Mouse (Mus musculus) cerebellum, adult 11-12 months (tissue): ENCODE results near the gene AI467606.

Experiments
- DNase-seq: peaks from one replicate; pipeline ENCODE4 v3.0.0; 2022

Gene AI467606

DNA sequence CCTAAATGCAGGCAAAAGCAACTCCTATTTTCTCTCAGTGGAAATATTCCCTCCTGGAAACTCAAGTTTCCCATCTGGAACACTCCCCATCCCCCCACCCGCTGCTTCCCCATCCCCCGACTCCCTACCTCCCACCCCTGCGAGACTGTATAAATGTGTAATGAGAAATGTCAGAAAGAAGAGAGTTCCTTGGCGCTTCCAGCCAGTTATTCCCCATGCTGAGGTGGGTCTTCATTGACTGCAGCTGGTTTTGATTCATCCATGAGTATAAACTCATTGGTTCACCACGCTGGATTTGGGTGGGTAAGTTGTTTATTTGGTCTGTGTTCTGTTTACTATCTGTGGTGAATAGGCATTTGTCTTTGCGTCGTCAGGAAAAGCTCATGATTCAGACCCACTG, 5.3 kb downstream of the AI467606 start:
- no peak for DNase-seq

DNA sequence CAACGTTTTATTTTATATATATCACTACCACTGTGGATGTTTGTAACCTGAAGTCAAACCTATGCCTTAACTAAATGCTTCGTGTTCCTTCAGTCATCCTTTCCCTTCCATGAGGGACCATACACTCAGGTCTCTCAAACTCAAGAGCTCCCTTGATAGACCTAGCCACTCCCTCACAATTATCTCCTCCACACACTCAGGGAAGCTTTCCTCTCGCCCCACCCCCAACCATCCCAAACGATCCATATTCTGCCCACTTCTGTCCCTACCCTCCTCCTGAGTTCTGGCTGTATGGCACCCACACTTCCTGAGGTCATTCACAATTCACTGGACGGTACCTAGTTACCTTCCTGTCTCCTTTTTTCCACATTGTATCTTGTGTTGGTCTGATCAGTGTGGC, 7.4 kb downstream of the AI467606 start:
- no peak for DNase-seq

GRCm38 (mm10) chr7:127098950-127099349, 7.8 kb downstream of the AI467606 start:
- no peak for DNase-seq

DNA sequence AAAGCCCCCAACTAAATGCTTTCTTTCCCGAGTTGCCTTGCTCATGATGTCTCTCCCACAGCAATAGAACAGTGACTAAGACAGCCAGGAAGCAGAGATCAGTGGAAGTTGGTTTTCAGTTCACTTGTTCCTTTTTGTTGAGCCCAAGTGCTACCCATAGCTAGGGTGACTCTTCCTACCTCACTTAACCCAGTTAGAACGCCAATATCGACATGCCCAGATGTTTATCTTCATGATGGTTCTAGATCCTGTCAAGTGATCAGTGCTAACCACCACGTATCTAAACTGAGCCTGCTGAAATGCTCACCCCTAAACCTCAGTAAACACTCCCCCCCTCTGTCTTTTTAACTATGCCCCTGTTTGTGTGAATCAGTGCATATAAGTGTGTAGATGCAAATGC, 8.4 kb downstream of the AI467606 start:
- no peak for DNase-seq

DNA sequence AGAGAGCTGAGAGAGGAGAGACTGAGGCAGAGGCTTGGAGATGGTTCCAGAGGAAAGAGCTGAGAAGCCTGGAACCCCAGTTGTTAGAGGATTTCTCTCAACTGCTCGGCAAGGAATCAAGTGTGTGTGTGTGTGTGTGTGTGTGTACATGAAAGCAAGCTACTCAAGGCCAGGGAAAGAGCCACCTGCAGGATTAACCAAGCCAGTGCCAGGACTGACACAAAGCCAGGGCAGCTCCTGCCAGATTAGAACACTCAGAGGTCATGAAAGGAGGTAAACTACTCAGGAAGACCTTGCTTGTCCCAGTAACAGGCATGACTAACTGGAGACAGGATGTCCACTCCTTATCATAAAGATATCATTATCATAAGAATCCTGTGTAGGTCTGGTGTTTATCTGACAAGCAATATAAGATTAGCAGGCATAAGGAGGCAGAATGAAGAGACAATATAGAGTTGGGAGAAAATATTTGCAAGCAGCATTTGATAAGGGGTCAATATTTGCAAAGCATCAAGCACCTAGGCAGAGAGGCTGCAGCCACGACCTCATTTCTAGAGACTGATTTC, 10.4 kb downstream of the AI467606 start:
- DNase-seq = no peak

DNA sequence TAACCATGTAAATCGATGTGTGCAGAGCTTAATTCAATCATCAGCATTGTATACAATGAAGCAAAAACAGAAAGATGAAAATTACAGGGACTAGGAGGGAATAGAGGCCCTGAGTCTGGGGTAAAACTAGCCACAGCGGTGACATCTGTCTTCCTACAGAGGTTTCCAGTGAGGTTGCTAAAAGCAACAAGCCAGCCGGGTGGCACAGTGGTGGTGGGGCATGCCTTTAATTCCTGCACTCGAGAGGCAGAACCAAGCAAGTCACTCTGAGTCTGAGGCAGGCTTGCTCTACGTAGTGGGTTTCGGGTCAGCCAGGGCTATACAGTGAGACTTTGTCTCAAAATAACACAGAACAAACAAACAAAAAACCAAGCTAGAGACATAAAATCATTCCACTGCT, 11.0 kb downstream of the AI467606 start:
- no peak for DNase-seq

- DNase-seq = no peak
Measured at GRCm38 (mm10) chr7:127103960-127104359, 12.8 kb downstream of the AI467606 start.

- DNase-seq = peak; percentile 90
Measured at GRCm38 (mm10) chr7:127104560-127105332, 13.6 kb downstream of the AI467606 start.

DNA sequence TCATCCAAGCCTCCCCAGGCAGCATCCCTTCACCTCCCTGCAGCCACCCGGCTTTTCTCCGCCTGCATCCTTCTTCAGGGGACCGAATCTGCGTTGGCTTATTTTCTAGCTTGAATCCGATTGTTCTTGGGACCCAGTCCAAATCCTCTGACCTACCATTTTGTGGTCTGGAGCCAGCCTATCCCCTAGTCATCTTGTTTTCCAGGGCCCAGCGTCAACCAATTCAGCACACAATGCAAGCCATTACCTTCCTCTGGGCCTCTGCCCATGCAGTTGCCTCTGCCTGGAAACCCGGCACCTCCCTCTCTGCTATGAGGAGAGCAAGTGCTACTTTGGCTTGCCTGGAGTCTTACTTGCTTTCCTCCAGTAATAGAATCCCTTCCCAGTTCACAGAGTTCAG, 14.4 kb downstream of the AI467606 start:
- DNase-seq = peak; percentile 25

GRCm38 (mm10) chr7:127110239-127111007, 19.3 kb downstream of the AI467606 start:
- DNase-seq = peak; percentile 82

DNA sequence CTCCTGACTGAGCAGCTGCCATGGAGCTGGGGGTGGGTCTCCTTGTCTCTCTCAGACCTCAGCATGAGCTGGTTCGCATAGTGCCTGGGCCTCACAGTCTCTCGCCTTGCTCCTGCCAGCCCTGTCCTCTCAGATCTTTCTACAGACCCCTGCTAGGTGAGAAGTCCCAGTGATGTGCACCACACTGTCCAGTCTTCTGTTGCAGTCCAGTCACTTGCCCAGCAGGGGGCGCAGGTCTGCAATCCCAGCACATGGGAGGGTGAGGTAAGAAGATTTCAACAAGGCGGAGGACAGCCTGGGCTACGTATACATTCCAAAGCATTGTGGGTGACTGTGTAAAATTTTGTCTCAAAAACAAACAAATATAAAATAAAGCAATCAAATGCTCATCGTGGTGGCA, 20.3 kb downstream of the AI467606 start:
- peak; percentile 44 for DNase-seq

DNA sequence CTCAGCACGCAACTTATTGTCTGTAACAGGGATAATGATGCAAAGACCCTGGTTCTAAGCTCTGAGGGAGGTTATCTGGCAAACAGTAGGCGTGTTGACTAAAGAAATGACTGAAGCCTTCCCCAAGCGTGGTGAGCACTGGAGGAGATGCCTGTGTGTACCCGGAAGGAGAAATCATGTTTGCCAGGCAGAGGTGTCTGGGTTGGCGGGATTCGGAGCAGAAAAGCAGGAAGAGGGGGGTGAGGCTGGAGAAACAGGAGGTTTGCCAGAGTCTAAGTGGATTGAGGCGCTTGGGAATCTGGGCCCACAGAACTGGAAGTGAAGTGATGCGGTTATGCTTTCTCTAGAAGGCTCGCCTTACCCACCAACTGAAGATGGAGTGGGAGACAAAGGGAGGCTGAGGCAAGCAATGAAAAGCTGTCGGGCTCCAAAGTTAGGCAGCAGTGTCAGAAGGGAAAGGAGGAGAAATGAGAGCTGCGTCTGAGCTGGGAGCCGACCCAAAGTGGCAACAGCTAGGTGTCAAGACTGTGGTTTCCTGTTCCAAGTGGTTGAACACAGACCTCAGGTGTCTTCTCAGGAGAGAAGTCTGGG, 21.2 kb downstream of the AI467606 start:
- DNase-seq = no peak

DNA sequence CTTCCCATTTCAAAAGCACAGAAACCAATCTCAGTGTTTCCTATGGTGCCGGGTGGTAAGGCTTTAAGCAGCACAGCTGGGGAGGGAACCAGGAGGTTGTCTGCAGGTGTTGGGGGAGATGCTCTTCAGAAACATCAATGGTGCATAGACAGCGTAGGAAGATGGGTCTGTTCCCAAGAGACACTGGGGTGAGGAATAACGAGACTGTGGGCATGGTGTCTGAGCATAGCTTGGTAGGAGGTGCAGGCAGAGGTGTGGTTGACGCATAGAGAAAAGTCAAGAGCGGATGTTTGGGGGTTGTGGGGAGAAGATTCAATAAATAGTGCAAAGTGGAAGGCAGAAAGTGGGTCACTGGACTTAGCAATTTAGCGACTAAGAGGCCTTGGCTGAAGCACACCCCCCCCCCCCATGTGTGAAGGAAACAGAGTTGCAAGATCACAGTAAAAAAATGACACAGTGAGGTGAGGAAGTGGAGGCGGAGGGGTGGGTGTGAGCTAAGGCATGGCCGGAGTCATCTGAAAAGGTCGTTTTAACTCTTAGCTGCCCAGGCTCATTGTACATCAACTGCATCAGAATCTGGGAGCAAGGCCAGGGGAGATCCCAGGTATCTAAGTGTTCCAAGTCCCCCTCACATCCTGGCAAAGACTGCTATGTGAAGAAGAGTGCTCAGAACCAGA, 21.9 kb downstream of the AI467606 start:
- no peak for DNase-seq

DNA sequence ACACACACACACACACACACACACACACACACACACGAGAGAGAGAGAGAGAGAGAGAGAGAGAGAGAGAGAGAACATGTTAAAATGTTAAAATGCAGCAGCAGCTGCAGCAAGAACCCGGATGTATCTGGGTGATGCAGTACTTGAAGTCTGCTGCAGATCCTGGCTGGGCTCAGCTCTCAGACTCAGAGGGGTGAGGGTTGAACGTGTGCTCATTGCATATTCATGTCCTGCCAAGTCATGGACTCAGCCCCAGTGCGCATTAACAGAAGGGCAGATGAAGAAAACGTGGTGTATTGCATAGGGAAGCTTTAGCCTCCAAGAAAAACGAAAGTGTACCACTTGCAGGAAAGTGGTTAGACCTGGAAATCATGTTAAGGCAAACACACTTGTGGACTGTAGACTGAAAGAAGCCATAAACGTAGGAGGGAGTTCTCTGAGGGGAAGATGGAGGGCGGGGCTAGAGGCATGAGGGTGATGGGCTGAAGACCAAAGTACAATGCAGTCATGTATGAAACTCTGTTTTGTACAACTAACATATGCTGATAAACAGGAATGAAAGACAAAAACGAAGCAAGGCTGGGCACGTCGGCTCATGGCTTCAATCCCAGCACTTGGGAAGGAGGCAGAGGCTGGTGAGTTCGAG, 22.6 kb downstream of the AI467606 start:
- DNase-seq = no peak

- DNase-seq = no peak
Measured at GRCm38 (mm10) chr7:127114920-127115319, 23.8 kb downstream of the AI467606 start.

DNA sequence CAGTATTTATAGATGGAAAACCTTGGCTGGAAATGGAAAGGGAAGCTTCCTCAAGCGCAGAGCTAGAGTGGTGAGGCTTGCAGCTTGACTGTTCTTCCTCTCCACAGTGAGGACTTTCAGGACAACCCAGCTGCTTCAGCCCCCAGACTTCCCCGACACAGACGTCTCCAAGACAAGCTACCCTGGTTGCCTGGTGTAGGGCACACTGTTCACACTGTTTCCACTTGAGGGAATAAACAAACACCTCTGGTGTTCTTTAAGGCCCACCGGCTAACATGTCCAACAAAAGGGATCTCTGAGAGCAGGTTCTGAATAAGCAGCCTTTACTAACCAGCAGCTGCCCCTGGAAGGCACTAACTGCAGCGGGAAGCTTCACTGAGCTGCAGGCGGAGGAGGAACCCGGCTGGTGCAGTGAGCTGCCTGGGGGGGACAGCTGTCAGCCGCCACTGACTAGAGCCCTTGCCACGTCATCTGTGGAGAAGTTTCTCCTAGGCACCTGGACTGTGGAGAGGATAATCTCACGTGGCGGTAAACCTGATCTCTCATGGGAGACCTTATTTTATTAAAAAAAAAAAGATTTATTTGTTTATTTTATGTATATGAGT, 25.3 kb downstream of the AI467606 start:
- DNase-seq = no peak

DNA sequence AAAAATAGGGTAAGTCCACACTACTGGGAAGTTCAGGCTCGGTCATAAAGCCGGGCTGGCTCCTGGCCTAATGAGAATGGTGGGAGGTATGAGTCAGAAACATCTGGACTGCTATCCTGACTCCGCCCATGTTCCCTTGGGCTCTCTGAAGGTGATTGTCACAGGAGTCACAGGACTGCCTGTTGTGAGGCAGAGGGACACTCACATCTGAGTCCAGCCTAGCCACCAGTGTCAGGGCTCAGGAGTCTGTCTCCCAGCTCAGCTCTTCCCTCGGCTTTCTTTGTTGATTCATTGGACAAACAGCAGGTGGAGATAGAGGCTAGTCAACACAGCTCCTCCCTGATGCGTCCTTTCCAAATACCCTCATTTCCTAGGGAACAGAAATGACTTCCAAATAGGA, 26.8 kb downstream of the AI467606 start:
- no peak for DNase-seq

DNA sequence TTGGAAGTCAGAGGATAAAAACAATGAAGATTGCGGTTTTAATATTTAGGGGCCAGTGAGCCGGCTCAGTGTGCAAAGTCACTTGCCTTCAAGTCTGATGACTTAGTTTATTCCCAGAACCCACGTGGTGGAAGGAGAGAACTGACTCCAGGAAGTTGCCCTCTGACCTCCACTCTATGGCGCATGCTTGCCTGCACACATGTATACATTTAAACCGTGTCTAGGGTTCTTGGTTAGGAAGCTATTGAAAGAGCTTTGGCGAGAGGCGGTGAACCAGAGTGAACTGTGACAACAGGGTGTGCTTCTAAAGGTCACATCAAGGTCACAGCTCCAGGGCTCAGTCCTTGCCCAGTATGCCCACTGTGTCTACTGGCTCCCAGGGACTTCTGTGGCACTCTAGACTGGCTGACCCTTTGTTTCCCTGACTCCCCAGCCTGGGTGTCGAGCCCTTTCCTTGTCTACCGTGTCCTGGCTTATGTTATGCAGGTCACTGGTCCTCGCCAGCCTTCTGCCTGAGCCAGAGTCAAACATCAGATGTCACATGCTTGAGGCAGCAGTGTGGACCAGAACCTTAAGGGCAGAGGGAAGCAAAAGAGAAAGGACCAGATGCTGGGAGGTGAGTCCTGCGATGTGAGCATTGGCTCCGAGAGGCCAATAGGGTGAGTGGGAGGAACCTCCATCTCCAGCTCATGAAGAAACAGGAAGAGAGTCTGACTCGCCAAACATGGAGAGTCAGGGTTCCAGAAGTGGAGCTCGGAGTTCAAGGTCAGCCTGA, 27.7 kb downstream of the AI467606 start:
- DNase-seq = no peak

DNA sequence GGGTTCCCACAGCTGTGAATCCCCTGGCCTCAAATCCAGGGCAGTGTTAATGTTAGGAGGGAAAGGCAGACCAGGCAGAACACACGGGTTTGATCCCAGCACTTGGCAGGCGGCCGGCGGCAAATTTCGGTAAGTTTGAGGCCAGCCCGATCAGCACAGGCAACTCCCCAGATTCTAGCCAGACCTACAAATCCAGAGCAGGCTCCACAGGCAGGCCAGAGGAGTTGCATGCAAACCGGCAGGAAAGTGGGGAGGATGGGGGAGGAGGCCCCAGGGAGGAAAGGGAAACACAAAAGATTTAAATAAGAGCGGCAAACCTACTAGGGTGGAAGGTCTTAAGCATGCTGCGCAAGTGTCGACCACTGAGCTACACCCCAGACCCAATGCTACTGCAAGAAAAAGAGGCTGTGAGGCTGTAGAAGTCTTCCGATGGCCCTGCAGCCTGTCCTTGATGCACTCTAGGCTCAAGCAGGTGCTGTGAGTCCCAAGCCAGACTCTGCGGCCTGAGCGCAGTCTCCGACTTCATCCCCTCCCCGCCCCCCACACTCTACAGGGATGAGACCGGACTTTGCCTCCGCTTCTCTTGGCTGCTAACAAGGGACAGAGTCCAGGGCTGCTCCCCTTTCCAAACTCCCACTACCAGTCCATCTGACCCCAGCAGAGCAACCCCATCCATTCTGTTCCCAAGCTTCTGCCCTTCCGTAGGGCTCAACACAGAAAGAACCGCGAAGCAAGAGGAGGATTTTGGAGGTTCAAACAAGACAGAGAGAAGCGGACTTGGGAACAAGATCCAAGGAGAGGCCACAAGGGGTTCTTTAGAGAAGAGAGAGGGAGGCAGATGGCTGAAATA, 30.1 kb downstream of the AI467606 start:
- no peak for DNase-seq

DNA sequence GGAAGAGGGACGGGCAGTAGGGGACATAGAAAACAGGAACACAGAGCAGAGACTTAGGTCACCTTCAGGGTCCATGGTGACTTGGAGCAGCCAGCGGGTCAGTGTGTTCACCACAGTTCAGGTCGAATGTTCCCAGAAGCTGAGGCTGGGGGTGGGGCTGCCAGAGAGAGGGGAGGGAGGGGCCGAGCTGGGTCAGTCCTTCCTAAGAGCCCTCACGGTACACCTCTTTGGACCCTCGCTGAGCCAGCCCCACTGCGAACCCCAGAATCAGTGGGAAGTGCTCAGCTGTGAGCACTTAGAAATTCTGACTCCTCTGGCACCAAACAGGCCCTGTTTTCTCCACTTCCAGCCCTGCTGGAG, 30.7 kb downstream of the AI467606 start, which contains the start of gene Qprt:
TSS of gene Qprt (minus strand) at position 316 of the 360 bp plus-strand sequence.
- no peak for DNase-seq
